Mouse (Mus musculus): ENCODE results near the gene Ap5s1.

DNA sequence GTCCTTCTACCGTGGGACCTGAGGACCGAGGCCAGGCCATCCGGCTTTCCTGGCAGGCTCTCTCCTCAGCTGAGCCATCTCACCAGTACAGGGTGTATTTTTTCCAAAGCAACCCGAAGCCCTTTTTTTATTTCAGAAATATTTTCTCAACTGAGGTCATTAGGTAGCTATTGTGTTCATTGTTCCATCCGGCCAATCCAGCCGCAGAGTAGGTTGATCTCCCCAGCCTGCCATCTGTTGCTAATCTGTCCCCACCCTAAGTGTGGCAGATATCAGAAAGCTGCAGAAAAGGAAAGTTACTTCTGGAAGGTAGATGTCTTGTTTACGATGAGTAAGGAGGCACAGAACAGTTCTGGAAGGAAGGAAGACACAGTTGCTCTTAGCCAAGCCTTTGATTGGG lies 6.9 kb downstream of the Ap5s1 start:
- no peak for TF ChIP-seq CTCF (IDR thresholded peaks at IDR 0.05)
- TF ChIP-seq POLR2A (IDR thresholded peaks at IDR 0.05; ENCODE audit: insufficient read depth, low read depth, low read length), result 0 out of 2 replicates have a peak, but pooled peaks have one; percentile 38
- no peak for TF ChIP-seq EP300 (IDR thresholded peaks at IDR 0.05; ENCODE audit: insufficient read depth, low read depth, low read length)

All from heart, adult 2 months (tissue).